Mouse (Mus musculus) neutrophil, adult 5-6 weeks (primary cell): Measurements from ENCODE around the gene Olfr978. TPM values are rescaled to one million over a fixed set of nuclear protein-coding genes. Genes with fewer than 3 reads are reported as not detected.
"Not testable (repeated sequence)": the region's sequence is repeated elsewhere in the genome, so short reads cannot be mapped to it uniquely, and the experiment has no call there.

Experiments
- ATAC-seq: fragments of 151-379, 151-347 bp; 2 replicates; pipeline ENCODE4 v1.8.0; 2017; ENCODE audit warnings: mild to moderate bottlenecking, moderate TSS enrichment; ENCODE audit not compliant: insufficient number of reproducible peaks, poor library complexity, low FRiP score, severe bottlenecking; ENCODE audit errors: extremely low read depth
- total RNA-seq: library from RNA; stranded (forward); fragments of 200-1000 nt; gene quantifications from 2 replicates; pipeline ENCODE4 v1.2.3, GENCODE M21; 2017

Gene Olfr978
- total RNA-seq: not detected in 2 replicates

- ATAC-seq: no peak
These were observed at the start of gene Olfr978 for GRCm38 (mm10) chr9:39991813-39992212. Gene Olfr978 (plus strand): TSS chr9:39992113.

GRCm38 (mm10) chr9:39951946-39952345 is 40.0 kb upstream of the Olfr978 start, which contains the start of gene Olfr975:
Gene Olfr975 (minus strand): TSS chr9:39952046.
- no peak for ATAC-seq

GRCm38 (mm10) chr9:39961033-39961432 is 30.9 kb upstream of the Olfr978 start, which contains the start of gene Olfr976:
Gene Olfr976 (minus strand): TSS chr9:39961133.
- not testable (repeated sequence) for ATAC-seq

GRCm38 (mm10) chr9:39976581-39977145 is 15.2 kb upstream of the Olfr978 start:
- ATAC-seq: not testable (repeated sequence)

GRCm38 (mm10) chr9:40003365-40003764 is 11.5 kb downstream of the Olfr978 start, which contains the start of gene Olfr979:
Gene Olfr979 (minus strand): TSS chr9:40003465.
- no peak for ATAC-seq

- no peak for ATAC-seq
These were observed 17.6 kb downstream of the Olfr978 start, which contains the start of gene Olfr980 for GRCm38 (mm10) chr9:40009482-40009881. Gene Olfr980 (minus strand): TSS chr9:40009582.

- ATAC-seq: no peak
These were observed 29.3 kb downstream of the Olfr978 start, which contains the start of gene Olfr981 for GRCm38 (mm10) chr9:40021164-40021563. Gene Olfr981 (plus strand): TSS chr9:40021464.

Other genes with a start within 250 kb of the Olfr978 start
- gene Olfr967, start 245.9 kb upstream of the Olfr978 start, total RNA-seq: not detected in 2 replicates
- not detected in 2 replicates for gene Olfr968, start 208.9 kb upstream of the Olfr978 start, total RNA-seq
- not detected in 2 replicates for gene Olfr969, start 201.2 kb upstream of the Olfr978 start, total RNA-seq
- not detected in 2 replicates for gene Olfr970, start 183.3 kb upstream of the Olfr978 start, total RNA-seq
- not detected in 2 replicates for gene Olfr971, start 155.2 kb upstream of the Olfr978 start, total RNA-seq
- not detected in 2 replicates for gene Olfr972, start 125.7 kb upstream of the Olfr978 start, total RNA-seq
- not detected in 2 replicates for gene Olfr229, start 84.8 kb upstream of the Olfr978 start, total RNA-seq
- gene Olfr974, start 54.6 kb upstream of the Olfr978 start, total RNA-seq: 0.12 TPM in 1 of 2 replicates, not detected in the other
- gene Olfr975, start 40.1 kb upstream of the Olfr978 start, total RNA-seq: not detected in 2 replicates
- gene Olfr976, start 31.0 kb upstream of the Olfr978 start, total RNA-seq: not detected in 2 replicates
- not detected in 2 replicates for gene Olfr979, start 11.4 kb downstream of the Olfr978 start, total RNA-seq
- not detected in 2 replicates for gene Olfr980, start 17.5 kb downstream of the Olfr978 start, total RNA-seq
- gene Olfr981, start 29.4 kb downstream of the Olfr978 start, total RNA-seq: not detected in 2 replicates
- not detected in 2 replicates for gene Olfr982, start 81.7 kb downstream of the Olfr978 start, total RNA-seq
- gene Olfr983, start 101.5 kb downstream of the Olfr978 start, total RNA-seq: not detected in 2 replicates
- 0.25 TPM in 1 of 2 replicates, not detected in the other for gene Olfr984, start 122.1 kb downstream of the Olfr978 start, total RNA-seq
- gene Olfr985, start 138.1 kb downstream of the Olfr978 start, total RNA-seq: not detected in 2 replicates
- not detected in 2 replicates for gene Tmem225, start 156.0 kb downstream of the Olfr978 start, total RNA-seq
- not detected in 2 replicates for gene Olfr986, start 188.8 kb downstream of the Olfr978 start, total RNA-seq
- gene Zfp202, start 200.2 kb downstream of the Olfr978 start, total RNA-seq: 0.98 and 1.3 TPM in 2 replicates